Mouse (Mus musculus) MEL (cell line): ENCODE data around the gene Prss34. TPM values are rescaled to one million over a fixed set of nuclear protein-coding genes. Genes with fewer than 3 reads are reported as not detected.

Experiments
- DNase-seq: peaks from one replicate; pipeline ENCODE4 v3.0.0; 2011; ENCODE audit warnings: low read depth, low spot score
- H3K27ac ChIP-seq: 2 replicates; pipeline ENCODE4 v1.5.1; 2012; ENCODE audit warnings: low read depth, mild to moderate bottlenecking, control low read depth, low read length, moderate library complexity; ENCODE audit not compliant: control insufficient read depth
- H3K27me3 ChIP-seq, 2 experiments: fragments of 150-350 bp in 1 of 2; sonication (generic) in 1 of 2; 2 replicates each; pipeline ENCODE4 v1.6.1; 2012; ENCODE audit warnings: low read length in 2 of 2, mild to moderate bottlenecking in 2 of 2, improper control_type of control experiment in 1 of 2, moderate library complexity in 1 of 2; ENCODE audit not compliant: insufficient read depth in 2 of 2, control insufficient read depth in 1 of 2
- H3K36me3 ChIP-seq, 2 experiments: 2 replicates each; pipeline ENCODE4 v1.6.1; 2012 to 2014; ENCODE audit warnings: low read length in 2 of 2, improper control_type of control experiment in 1 of 2, inconsistent platforms in 1 of 2, mild to moderate bottlenecking in 1 of 2; ENCODE audit not compliant: insufficient read depth in 2 of 2, control insufficient read depth in 1 of 2
- H3K4me1 ChIP-seq, 2 experiments: fragments of 150-350 bp in 1 of 2; sonication (generic) in 1 of 2; 2 replicates each; pipeline ENCODE4 v1.6.1; 2012; ENCODE audit warnings: low read length in 2 of 2, improper control_type of control experiment in 1 of 2, mild to moderate bottlenecking in 1 of 2; ENCODE audit not compliant: insufficient read depth in 2 of 2, control insufficient read depth in 1 of 2
- H3K4me3 ChIP-seq, 2 experiments: fragments of 150-350 bp in 1 of 2; sonication (generic) in 1 of 2; 2 replicates each; pipeline ENCODE4 v1.5.1; 2012; ENCODE audit warnings: low read depth in 2 of 2, low read length in 2 of 2, mild to moderate bottlenecking in 2 of 2, moderate library complexity in 2 of 2, control low read depth in 1 of 2, improper control_type of control experiment in 1 of 2; ENCODE audit not compliant: control insufficient read depth in 1 of 2, insufficient read depth in 1 of 2
- H3K79me2 ChIP-seq: 2 replicates; pipeline ENCODE4 v1.6.1; 2012; ENCODE audit warnings: mild to moderate bottlenecking, low read length, moderate library complexity; ENCODE audit not compliant: control insufficient read depth, poor library complexity, insufficient read depth
- H3K9ac ChIP-seq: 2 replicates; pipeline ENCODE4 v1.6.1; 2012; ENCODE audit warnings: low read depth, mild to moderate bottlenecking, control low read depth, low read length, moderate library complexity; ENCODE audit not compliant: control insufficient read depth, poor library complexity, severe bottlenecking
- H3K9me3 ChIP-seq: fragments of 150-350 bp; sonication (generic); replicated peaks from 2 replicates; pipeline ENCODE4 v1.6.1; 2012; ENCODE audit warnings: mild to moderate bottlenecking, low read length, improper control_type of control experiment, moderate library complexity; ENCODE audit not compliant: insufficient read depth
- CTCF ChIP-seq, 3 experiments: IDR thresholded peaks in 2 of 3; conservative IDR thresholded peaks in 1 of 3; 2 replicates each; pipeline ENCODE4 v1.5.1; 2011 to 2012; ENCODE audit warnings: low read length in 3 of 3, low read depth in 2 of 3, mild to moderate bottlenecking in 2 of 3, improper control_type of control experiment in 1 of 3, inconsistent platforms in 1 of 3, mixed read lengths in 1 of 3, moderate library complexity in 1 of 3; ENCODE audit not compliant: control insufficient read depth in 1 of 3, insufficient read depth in 1 of 3, poor library complexity in 1 of 3, severe bottlenecking in 1 of 3
- ELF1 ChIP-seq: IDR thresholded peaks from 2 replicates; pipeline ENCODE4 v1.6.1; 2014; ENCODE audit warnings: low read depth, mild to moderate bottlenecking, inconsistent platforms, low read length, improper control_type of control experiment, moderate library complexity
- EP300 ChIP-seq, 2 experiments: IDR thresholded peaks; 2 replicates each; pipeline ENCODE4 v1.6.1; 2011; ENCODE audit warnings: improper control_type of control experiment in 2 of 2, low read length in 2 of 2, low read depth in 1 of 2, mild to moderate bottlenecking in 1 of 2
- ETS1 ChIP-seq: IDR thresholded peaks from 2 replicates; pipeline ENCODE4 v1.6.1; 2012; ENCODE audit warnings: low read depth, mild to moderate bottlenecking, inconsistent platforms, low read length, improper control_type of control experiment, moderate library complexity
- GABPA ChIP-seq: IDR thresholded peaks from 2 replicates; pipeline ENCODE4 v1.6.1; 2012; ENCODE audit warnings: low read depth, mild to moderate bottlenecking, inconsistent platforms, low read length, improper control_type of control experiment, moderate library complexity
- MAX ChIP-seq: IDR thresholded peaks from 2 replicates; pipeline ENCODE4 v1.6.1; 2011; ENCODE audit warnings: low read length, improper control_type of control experiment
- MAZ ChIP-seq: IDR thresholded peaks from 2 replicates; pipeline ENCODE4 v1.6.1; 2012; ENCODE audit warnings: low read depth, mild to moderate bottlenecking, inconsistent platforms, low read length, improper control_type of control experiment
- MYC ChIP-seq: IDR thresholded peaks from 2 replicates; pipeline ENCODE4 v1.6.1; 2011; ENCODE audit warnings: low read depth, mild to moderate bottlenecking, low read length, improper control_type of control experiment, moderate library complexity
- POLR2AphosphoS2 ChIP-seq: IDR thresholded peaks from 2 replicates; pipeline ENCODE4 v1.6.1; 2011; ENCODE audit warnings: low read length, improper control_type of control experiment
- RAD21 ChIP-seq: IDR thresholded peaks from 2 replicates; pipeline ENCODE4 v1.6.1; 2011; ENCODE audit warnings: mild to moderate bottlenecking, low read depth, low read length, improper control_type of control experiment
- SIN3A ChIP-seq: IDR thresholded peaks from 2 replicates; pipeline ENCODE4 v1.6.1; 2012; ENCODE audit warnings: low read length, improper control_type of control experiment, inconsistent platforms
- SMC3 ChIP-seq: IDR thresholded peaks from 2 replicates; pipeline ENCODE4 v1.6.1; 2011; ENCODE audit warnings: low read depth, low read length, improper control_type of control experiment
- TAL1 ChIP-seq: IDR thresholded peaks from 2 replicates; pipeline ENCODE4 v1.6.1; 2012; ENCODE audit warnings: mild to moderate bottlenecking, inconsistent platforms, low read length, moderate library complexity, mixed read lengths
- ZC3H11A ChIP-seq: IDR thresholded peaks from 2 replicates; pipeline ENCODE4 v1.6.1; 2012; ENCODE audit warnings: low read depth, mild to moderate bottlenecking, inconsistent platforms, low read length, improper control_type of control experiment
- ZKSCAN1 ChIP-seq: IDR thresholded peaks from 2 replicates; pipeline ENCODE4 v1.6.1; 2012; ENCODE audit warnings: low read depth, mild to moderate bottlenecking, inconsistent platforms, low read length, improper control_type of control experiment, moderate library complexity
- polyA plus RNA-seq, 2 experiments: library from polyadenylated mRNA; stranded (reverse) in 1 of 2; unstranded in 1 of 2; fragments of >175 nt in 1 of 2; fragments of >200 nt in 1 of 2; gene quantifications; 2 replicates each; pipeline versions ENCODE4 v1.2.1 to v1.2.4; 2012; ENCODE audit warnings: low replicate concordance in 2 of 2, low read depth in 1 of 2; ENCODE audit not compliant: insufficient read length in 2 of 2, insufficient read depth in 1 of 2, missing spikeins in 1 of 2
- total RNA-seq: library from RNA; depleted of rRNA; stranded (reverse); fragments of 300-350 nt; gene quantifications from 2 replicates; pipeline ENCODE4 v1.2.3, GENCODE M21; 2012

The Prss34 gene
- total and polyA plus RNA-seq, 3 experiments, result not detected

DNA sequence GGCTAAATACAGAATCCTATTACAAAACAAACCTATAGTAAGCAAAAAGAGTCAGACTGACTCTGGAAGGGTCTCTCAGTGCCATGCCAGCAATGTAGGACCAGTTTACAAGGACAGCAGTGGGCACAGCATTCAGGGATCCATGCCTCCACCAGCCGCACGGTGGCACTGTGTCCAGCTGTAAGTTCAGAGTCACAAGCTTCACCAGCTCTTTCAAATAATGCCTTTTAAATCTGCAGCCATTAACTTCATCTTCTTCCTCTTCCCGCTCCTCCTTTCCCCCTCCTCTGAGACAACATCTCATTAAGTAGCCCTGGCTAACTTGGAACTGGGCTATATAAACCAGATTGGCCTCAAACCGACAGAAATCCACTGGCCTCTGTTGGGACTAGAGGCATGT, 9.4 kb upstream of the Prss34 start:
- peak; percentile 85 for DNase-seq
- TF ChIP-seq SIN3A, result peak; percentile 62
- peak; percentile 80 for TF ChIP-seq SMC3
- TF ChIP-seq ELF1, result no peak
- TF ChIP-seq RAD21, result peak; percentile 60
- TF ChIP-seq ZC3H11A, result peak; percentile 57
- peak; percentile 53 for TF ChIP-seq MYC
- TF ChIP-seq MAX, result 0 out of 2 replicates have a peak, but pooled peaks have one; percentile 43
- TF ChIP-seq GABPA, result no peak
- TF ChIP-seq ZKSCAN1, result no peak
- no peak for TF ChIP-seq ETS1
- TF ChIP-seq POLR2AphosphoS2, result no peak
- TF ChIP-seq TAL1, result no peak
- peak; percentile 89 to 92 (median 91) for TF ChIP-seq CTCF (IDR thresholded peaks at IDR 0.05 in 2 of 3, conservative IDR thresholded peaks at IDR 0.05 in 1 of 3; ENCODE audit: control insufficient read depth in 1 of 3, insufficient read depth in 1 of 3, low read depth in 2 of 3, low read length in 3 of 3, poor library complexity in 1 of 3, severe bottlenecking in 1 of 3)
- no peak for TF ChIP-seq EP300 (IDR thresholded peaks at IDR 0.05; ENCODE audit: low read depth in 1 of 2, low read length in 2 of 2)
- Histone ChIP-seq H3K27me3 (no peaks in the 10 kb centered on the region), H3K4me1 (peaks cover 10 to 11% of the 10 kb centered on the region in 2 experiments), H3K79me2 (no peaks in the 10 kb centered on the region), H3K4me3 (no peak overlapping the region), H3K9ac (no peak overlapping the region), H3K27ac (no peak overlapping the region), H3K36me3 (peaks cover 0 to 12% of the 10 kb centered on the region in 2 experiments; a peak in 2 of 4 replicates), H3K9me3 (no peaks in the 10 kb centered on the region)

DNA sequence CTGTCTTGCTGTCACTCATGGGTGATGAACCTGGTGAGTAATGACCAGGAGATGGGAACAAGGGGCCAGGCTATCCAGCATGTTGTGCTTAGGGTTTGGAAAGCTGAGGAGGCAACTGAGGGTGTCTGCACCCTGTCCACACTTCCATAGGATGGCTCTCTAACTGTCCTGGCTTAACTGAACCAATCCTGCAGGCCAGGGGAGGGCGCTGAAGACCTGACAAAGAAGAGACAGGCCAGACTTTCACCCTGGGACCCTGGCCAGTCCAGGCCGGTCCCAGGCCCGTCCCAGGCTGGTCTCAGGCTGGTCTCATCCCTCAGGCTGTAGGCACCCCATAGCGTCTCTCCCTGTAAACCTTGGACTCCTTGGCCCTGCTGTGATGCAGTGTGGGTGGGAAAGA, 7.8 kb upstream of the Prss34 start:
- Histone ChIP-seq H3K4me1 (peaks cover 16 to 17% of the 10 kb centered on the region in 2 experiments), H3K27me3 (no peaks in the 10 kb centered on the region), H3K9me3 (no peaks in the 10 kb centered on the region), H3K27ac (no peak overlapping the region), H3K36me3 (peaks cover 0 to 18% of the 10 kb centered on the region in 2 experiments; a peak in 2 of 4 replicates), H3K9ac (no peak overlapping the region), H3K79me2 (no peaks in the 10 kb centered on the region), H3K4me3 (no peak overlapping the region)
- DNase-seq, result no peak
- peak; percentile 19; the same call in 1 of the 2 replicates for TF ChIP-seq ZC3H11A
- TF ChIP-seq SMC3, result peak; percentile 24; the same call in 1 of the 2 replicates
- TF ChIP-seq MAZ, result no peak
- peak in 2 of 3 experiments; percentile 39 to 43; a peak in 5 of 6 replicates for TF ChIP-seq CTCF (IDR thresholded peaks at IDR 0.05 in 2 of 3, conservative IDR thresholded peaks at IDR 0.05 in 1 of 3; ENCODE audit: control insufficient read depth in 1 of 3, insufficient read depth in 1 of 3, low read depth in 2 of 3, low read length in 3 of 3, poor library complexity in 1 of 3, severe bottlenecking in 1 of 3)
- TF ChIP-seq RAD21, result peak; percentile 29
